Mouse (Mus musculus) right cerebral cortex, postnatal 10 days (tissue): ENCODE results near the gene Atad3a.
A peak's percentile ranks its signal among the peaks of the same experiment; 100 is the strongest.

Source experiments
- DNase-seq, 2 experiments: peaks; one replicate each; pipeline ENCODE4 v3.0.0; 2021; ENCODE audit warnings: low spot score in 2 of 2

Atad3a gene

GRCm38 (mm10) chr4:155739152-155739551, 21.7 kb downstream of the Atad3a start:
- no peak for DNase-seq

GRCm38 (mm10) chr4:155738262-155738661, 22.6 kb downstream of the Atad3a start:
- DNase-seq = peak in 1 of 2 experiments; percentile 59

GRCm38 (mm10) chr4:155736421-155736820, 24.5 kb downstream of the Atad3a start:
- no peak for DNase-seq

- no peak for DNase-seq
Measured at GRCm38 (mm10) chr4:155735788-155736187, 25.1 kb downstream of the Atad3a start.

GRCm38 (mm10) chr4:155734951-155735702, 25.8 kb downstream of the Atad3a start:
- peak; percentile 65 to 72 for DNase-seq

- DNase-seq = peak; percentile 96
Measured at GRCm38 (mm10) chr4:155734350-155734941, 26.4 kb downstream of the Atad3a start, which contains the start of gene Tmem240. Tmem240 (plus strand) TSS chr4:155734800.

- DNase-seq = no peak
Measured at GRCm38 (mm10) chr4:155733267-155733666, 27.6 kb downstream of the Atad3a start.

GRCm38 (mm10) chr4:155727993-155728392, 32.9 kb downstream of the Atad3a start:
- DNase-seq = no peak

GRCm38 (mm10) chr4:155721668-155722083, 39.2 kb downstream of the Atad3a start:
- no peak for DNase-seq

GRCm38 (mm10) chr4:155710521-155711252, 50.2 kb downstream of the Atad3a start:
- DNase-seq = no peak

GRCm38 (mm10) chr4:155708988-155709387, 51.9 kb downstream of the Atad3a start:
- DNase-seq = no peak

GRCm38 (mm10) chr4:155708582-155708981, 52.3 kb downstream of the Atad3a start:
- DNase-seq = no peak

GRCm38 (mm10) chr4:155705592-155705929, 55.3 kb downstream of the Atad3a start:
- no peak for DNase-seq

GRCm38 (mm10) chr4:155704721-155705591, 55.9 kb downstream of the Atad3a start, which contains the start of gene Ssu72:
Ssu72 (plus strand) TSS chr4:155704800.
- DNase-seq = peak; percentile 96 to 97

- no peak for DNase-seq
Measured at GRCm38 (mm10) chr4:155703425-155703929, 57.4 kb downstream of the Atad3a start.

- DNase-seq = no peak
Measured at GRCm38 (mm10) chr4:155700425-155700824, 60.5 kb downstream of the Atad3a start.

- peak in 1 of 2 experiments; percentile 41 for DNase-seq
Measured at GRCm38 (mm10) chr4:155696261-155697255, 64.3 kb downstream of the Atad3a start.

- peak in 1 of 2 experiments; percentile 33 for DNase-seq
Measured at GRCm38 (mm10) chr4:155695531-155696062, 65.3 kb downstream of the Atad3a start.

GRCm38 (mm10) chr4:155694482-155695401, 66.2 kb downstream of the Atad3a start:
- peak; percentile 86 to 90 for DNase-seq
